ENCODE assay signal across 24 mouse cellular contexts in genomic region chr9:110465336-110465735, GRCm38 (mm10). TPM values are rescaled to one million over a fixed set of nuclear protein-coding genes. Genes with fewer than 3 reads are reported as not detected.
DNase-seq lines count a peak whose midpoint lies in the region; ATAC-seq lines count a peak whose summit lies in the region.
"Had no signal": no experiment of that assay in that cellular context is flagged by ENCODE, and none has a peak within 500 bp of the region (broad histone marks: within the 10 kb centered on the region; RNA-seq: fewer than 3 reads in every experiment).

No protein-coding gene starts in this region.

- H3K4me3 ChIP-seq in kidney, embryonic 15.5 days (replicated peaks): no peak overlapping the region
- H3K4me3 ChIP-seq: embryonic facial prominence, embryonic 13.5 days; embryonic facial prominence, embryonic 15.5 days; erythroblast, embryonic 14.5 days; forebrain, embryonic 10.5 days; forebrain, embryonic 12.5 days had no signal

- no peak for ATAC-seq in kidney, embryonic 15.5 days (replicated peaks; ENCODE audit: low FRiP score)
- ATAC-seq: forebrain, embryonic 14.5 days; forebrain, embryonic 16.5 days had no signal

- H3K4me1 ChIP-seq in kidney, embryonic 15.5 days: no peaks in the 10 kb centered on the region
- H3K4me1 ChIP-seq: embryonic facial prominence, embryonic 15.5 days; forebrain, embryonic 10.5 days; forebrain, embryonic 12.5 days had no signal

- H3K27me3 ChIP-seq in kidney, embryonic 15.5 days: no peaks in the 10 kb centered on the region
- H3K27me3 ChIP-seq: embryonic facial prominence, embryonic 13.5 days; embryonic facial prominence, embryonic 15.5 days; forebrain, embryonic 12.5 days had no signal

- H3K36me3 ChIP-seq in kidney, embryonic 15.5 days: 0 out of 2 replicates have a peak, but pooled peaks cover 5% of the 10 kb centered on the region
- H3K36me3 ChIP-seq: embryonic facial prominence, embryonic 13.5 days; forebrain, embryonic 12.5 days had no signal

- 86% methylated on average over 6 of the region's 6 CpGs for WGBS in kidney, embryonic 15.5 days

- no peaks in the 10 kb centered on the region for H3K9me3 ChIP-seq in kidney, embryonic 15.5 days (replicated peaks)
- H3K9me3 ChIP-seq: embryonic facial prominence, embryonic 13.5 days; embryonic facial prominence, embryonic 15.5 days; forebrain, embryonic 10.5 days; forebrain, embryonic 12.5 days had no signal

- H3K9ac ChIP-seq in kidney, embryonic 15.5 days: no peak overlapping the region
- H3K9ac ChIP-seq: embryonic facial prominence, embryonic 13.5 days; embryonic facial prominence, embryonic 15.5 days; forebrain, embryonic 12.5 days had no signal

- peak; percentile 33 for DNase-seq in kidney, adult 18-20 months
- DNase-seq in kidney, adult 8-10 months: peak; percentile 56 to 61
- no peak for DNase-seq in kidney, postnatal 10 days
- peak; percentile 16 for DNase-seq in kidney, postnatal 14 days
- DNase-seq in kidney, postnatal 25 days: peak; percentile 55 to 80
- DNase-seq in cerebellum, postnatal 25 days: no peak
- no peak for DNase-seq in left cerebral cortex, adult 11 months (ENCODE audit: low spot score)
- DNase-seq: adrenal gland, adult 8-10 months; adrenal gland, postnatal 14 days; adrenal gland, postnatal 36 days; cerebellum, adult 11-12 months; cerebellum, adult 2 months; cerebellum, adult 9-10 months; cerebellum, postnatal 10 days; cerebellum, postnatal 36 days; embryo, embryonic 11 days had no signal

- H3K4me2 ChIP-seq in kidney, embryonic 15.5 days: no peak overlapping the region
- H3K4me2 ChIP-seq: embryonic facial prominence, embryonic 13.5 days; embryonic facial prominence, embryonic 15.5 days; forebrain, embryonic 12.5 days had no signal

- no peak overlapping the region for H3K27ac ChIP-seq in kidney, embryonic 15.5 days
- H3K27ac ChIP-seq: embryonic facial prominence, embryonic 13.5 days; embryonic facial prominence, embryonic 15.5 days; forebrain, embryonic 10.5 days; forebrain, embryonic 12.5 days had no signal

RNA-seq across cellular contexts. Expression of gene Klhl18, which starts 11.2 kb away (rescaled TPM):
- polyA plus RNA-seq in kidney, embryonic 15.5 days (2015; fragmentation: Nextera tagmentation; extraction: Ambion mirVana): 8.9 and 10.5 TPM in 2 replicates

RNA-seq across cellular contexts. Expression of gene Kif9, which starts 11.4 kb away (rescaled TPM):
- 0.82 and 1.5 TPM in 2 replicates for polyA plus RNA-seq in kidney, embryonic 15.5 days (2015; fragmentation: Nextera tagmentation; extraction: Ambion mirVana)
- polyA plus RNA-seq: erythroblast, embryonic 14.5 days had no signal

RNA-seq across cellular contexts. Expression of gene Ngp, which starts 45.8 kb away (rescaled TPM):
- 5.4 and 6.8 TPM in 2 replicates for polyA plus RNA-seq in kidney, embryonic 15.5 days (2015; fragmentation: Nextera tagmentation; extraction: Ambion mirVana)
- polyA plus RNA-seq: forebrain, embryonic 10.5 days had no signal

RNA-seq across cellular contexts. Expression of gene Ptpn23, which starts 57.3 kb away (rescaled TPM):
- polyA plus RNA-seq in kidney, embryonic 15.5 days (2015; fragmentation: Nextera tagmentation; extraction: Ambion mirVana): 16.9 and 17.5 TPM in 2 replicates

Comparison
In these comparisons a context has a peak if more than half of its experiments do, and no peak if none do; other contexts are left out.
1. DNase-seq: peak in kidney, adult 18-20 months (single experiment), kidney, adult 8-10 months (2 of 2), kidney, postnatal 14 days (single experiment) and kidney, postnatal 25 days (2 of 2); none in kidney, postnatal 10 days (single experiment), cerebellum, postnatal 25 days (0 of 2) and left cerebral cortex, adult 11 months (single experiment).